Mouse (Mus musculus): ENCODE measurements around the gene Psmd13. TPM values are rescaled to one million over a fixed set of nuclear protein-coding genes. Genes with fewer than 3 reads are reported as not detected.

Psmd13 gene
- 279 and 282 TPM in 2 replicates for polyA plus RNA-seq (2015; fragmentation: Nextera tagmentation; extraction: Ambion mirVana)

DNA sequence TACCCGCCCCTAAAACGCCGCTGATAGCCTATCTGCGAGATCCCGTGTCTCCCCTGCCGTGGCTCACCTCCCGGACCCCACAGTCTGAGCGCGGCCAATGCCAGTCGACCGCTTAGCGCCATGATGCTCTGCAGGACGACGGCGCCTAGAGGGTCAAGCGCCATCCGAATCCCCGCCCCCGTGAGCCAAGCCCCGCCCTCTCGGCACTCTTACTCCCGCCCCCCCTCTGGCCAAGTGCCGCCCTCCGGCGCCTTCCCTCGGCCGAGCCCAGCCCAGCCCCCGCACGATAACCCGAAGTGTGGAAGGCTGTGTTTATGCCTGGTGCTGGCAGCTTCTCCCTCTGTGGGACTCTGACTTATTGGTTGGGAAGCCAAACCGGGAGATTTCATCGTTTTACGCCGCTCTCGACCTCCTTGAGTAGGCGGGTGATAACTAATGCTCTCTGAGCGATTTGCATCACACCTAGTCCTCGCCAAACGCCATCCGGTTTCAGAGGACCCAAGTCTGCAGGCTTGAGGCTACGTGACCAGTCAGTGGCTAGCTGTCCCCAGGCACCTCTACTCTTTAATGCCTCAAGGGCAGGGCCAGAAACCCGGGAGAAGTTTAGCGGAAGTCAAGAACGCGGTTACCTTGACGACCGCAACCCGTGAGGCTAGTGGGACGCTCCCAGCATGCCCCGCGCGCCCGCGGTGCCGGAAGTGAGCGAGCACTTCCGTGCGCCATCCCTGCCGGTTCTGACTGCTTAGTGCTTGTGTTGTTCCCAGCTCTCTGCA, at the start of gene Psmd13, which contains the start of gene Sirt3:
TSS of gene Psmd13 (plus strand) at position 273 of the 773 bp plus-strand sequence.
TSS of gene Sirt3 (minus strand) at position 614 of the 773 bp plus-strand sequence.
- Histone ChIP-seq H3K27ac (peak within 1 kb of the TSS; percentile 94), H3K4me3 (peak within 1 kb of the TSS; percentile 80), H3K27me3 (replicated peaks) (no peaks in the 10 kb centered on the region), H3K9ac (peak within 1 kb of the TSS; percentile 86), H3K9me3 (no peaks in the 10 kb centered on the region), H3K36me3 (replicated peaks) (peaks cover 13% of the 10 kb centered on the region; the same call in 1 of the 2 replicates), H3K4me2 (peak within 1 kb of the TSS; percentile 79), H3K4me1 (peaks cover 22% of the 10 kb centered on the region)
- WGBS, result under 1% methylated on average over 59 of the region's 59 CpGs
- ATAC-seq (replicated peaks), result peak; percentile 97

- Histone ChIP-seq H3K27ac (no peak overlapping the region), H3K4me3 (no peak overlapping the region), H3K9ac (no peak overlapping the region), H3K27me3 (replicated peaks) (0 out of 2 replicates have a peak, but pooled peaks cover 3% of the 10 kb centered on the region), H3K9me3 (no peaks in the 10 kb centered on the region), H3K4me1 (no peaks in the 10 kb centered on the region), H3K36me3 (replicated peaks) (no peaks in the 10 kb centered on the region), H3K4me2 (no peak overlapping the region)
- WGBS, result 88% methylated on average over 4 of the region's 4 CpGs
- no peak for ATAC-seq (replicated peaks)
These were observed 48.4 kb upstream of the Psmd13 start for GRCm38 (mm10) chr7:140833341-140833740.

DNA sequence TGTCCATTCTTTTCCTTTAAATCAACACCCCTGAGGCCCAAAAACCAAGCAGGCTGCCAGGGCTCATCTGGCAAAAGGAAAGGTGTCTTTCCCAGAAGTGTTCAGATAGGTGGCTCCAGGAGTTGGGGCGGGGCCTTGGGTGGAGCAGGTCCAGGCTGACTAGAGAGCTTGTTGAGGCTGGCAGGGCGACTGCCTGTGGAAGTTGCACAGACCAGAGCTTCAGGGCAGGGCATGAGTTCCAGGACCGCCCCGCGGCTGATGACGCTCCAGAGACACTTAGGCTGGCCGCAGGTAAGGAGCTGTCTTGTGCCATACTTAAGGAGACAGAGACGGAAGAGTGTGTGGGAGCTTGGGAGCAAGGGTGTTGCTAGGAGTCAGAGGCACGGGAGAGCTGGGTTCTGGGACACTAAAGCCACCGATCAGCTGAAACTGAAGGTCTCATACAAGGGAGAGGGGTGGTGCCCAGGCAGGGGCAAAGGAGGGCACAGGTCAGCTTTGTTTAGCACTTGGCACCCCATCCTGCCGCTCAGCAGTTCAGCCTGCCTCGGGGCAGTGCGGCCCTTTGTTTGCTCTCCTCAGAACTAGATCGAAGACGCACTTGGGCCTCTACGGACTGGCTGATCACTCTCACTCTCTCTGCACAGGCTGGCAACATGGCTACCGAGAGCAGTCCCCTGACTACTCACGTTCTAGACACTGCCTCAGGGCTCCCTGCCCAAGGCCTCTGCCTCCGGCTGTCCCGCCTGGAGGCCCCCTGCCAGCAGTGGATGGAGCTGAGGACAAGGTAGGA, 46.6 kb upstream of the Psmd13 start, which contains the start of gene Urah:
TSS of gene Urah (plus strand) at position 51 of the 790 bp plus-strand sequence.
- H3K27me3 ChIP-seq (replicated peaks), result 0 out of 2 replicates have a peak, but pooled peaks cover 3% of the 10 kb centered on the region
- no peak for ATAC-seq (replicated peaks)

GRCm38 (mm10) chr7:140835758-140836087, 46.0 kb upstream of the Psmd13 start:
- Histone ChIP-seq H3K9me3 (no peaks in the 10 kb centered on the region), H3K27me3 (replicated peaks) (0 out of 2 replicates have a peak, but pooled peaks cover 3% of the 10 kb centered on the region), H3K27ac (no peak overlapping the region), H3K9ac (no peak overlapping the region), H3K4me1 (no peaks in the 10 kb centered on the region), H3K36me3 (replicated peaks) (no peaks in the 10 kb centered on the region), H3K4me2 (no peak overlapping the region), H3K4me3 (no peak overlapping the region)
- 83% methylated on average over 2 of the region's 2 CpGs for WGBS
- no peak for ATAC-seq (replicated peaks)

More for the DNA sequence above, 46.6 kb upstream of the Psmd13 start, which contains the start of gene Urah:
- Histone ChIP-seq H3K4me3 (no peak within 1 kb of the TSS), H3K4me1 (no peaks in the 10 kb centered on the region), H3K9me3 (no peaks in the 10 kb centered on the region), H3K36me3 (replicated peaks) (no peaks in the 10 kb centered on the region), H3K27ac (no peak within 1 kb of the TSS), H3K4me2 (no peak within 1 kb of the TSS), H3K9ac (no peak within 1 kb of the TSS)
- WGBS, result 47% methylated on average over 20 of the region's 20 CpGs

GRCm38 (mm10) chr7:140836243-140837115, 45.3 kb upstream of the Psmd13 start:
- Histone ChIP-seq H3K4me3 (no peak overlapping the region), H3K27ac (no peak overlapping the region), H3K9ac (no peak overlapping the region), H3K27me3 (replicated peaks) (0 out of 2 replicates have a peak, but pooled peaks cover 7% of the 10 kb centered on the region), H3K36me3 (replicated peaks) (no peaks in the 10 kb centered on the region), H3K4me2 (no peak overlapping the region), H3K9me3 (no peaks in the 10 kb centered on the region), H3K4me1 (no peaks in the 10 kb centered on the region)
- no peak for ATAC-seq (replicated peaks)
- whole genome bisulfite sequencing, result 86% methylated on average over 9 of the region's 9 CpGs

DNA sequence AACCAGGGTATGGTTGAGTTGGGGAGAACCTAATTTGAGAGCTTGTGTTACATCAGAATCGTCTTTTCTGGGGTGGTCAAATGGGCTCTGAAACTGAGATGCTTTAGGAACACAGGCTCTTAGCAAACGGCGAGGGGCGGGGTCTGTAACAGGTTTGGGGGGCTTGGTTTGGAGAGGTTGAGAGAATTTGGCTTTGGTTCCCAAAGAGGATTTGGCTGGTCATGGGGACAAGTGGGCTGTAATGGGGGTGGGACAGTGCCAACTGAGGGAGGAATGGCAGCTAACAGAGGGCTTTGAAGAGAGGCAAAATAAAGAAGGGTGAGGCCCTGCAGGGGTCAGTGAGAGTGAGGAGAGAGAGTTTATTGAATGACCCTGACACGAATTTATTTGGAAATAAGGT, 42.2 kb upstream of the Psmd13 start:
- no peak for ATAC-seq (replicated peaks)
- H3K4me2 ChIP-seq, result no peak overlapping the region
- H3K4me3 ChIP-seq, result no peak overlapping the region
- 63% methylated on average over 5 of the region's 5 CpGs for WGBS
- no peak overlapping the region for H3K27ac ChIP-seq
- no peaks in the 10 kb centered on the region for H3K36me3 ChIP-seq (replicated peaks)
- H3K9me3 ChIP-seq, result no peaks in the 10 kb centered on the region
- H3K4me1 ChIP-seq, result no peaks in the 10 kb centered on the region
- peaks cover 16% of the 10 kb centered on the region for H3K27me3 ChIP-seq (replicated peaks)
- no peak overlapping the region for H3K9ac ChIP-seq

DNA sequence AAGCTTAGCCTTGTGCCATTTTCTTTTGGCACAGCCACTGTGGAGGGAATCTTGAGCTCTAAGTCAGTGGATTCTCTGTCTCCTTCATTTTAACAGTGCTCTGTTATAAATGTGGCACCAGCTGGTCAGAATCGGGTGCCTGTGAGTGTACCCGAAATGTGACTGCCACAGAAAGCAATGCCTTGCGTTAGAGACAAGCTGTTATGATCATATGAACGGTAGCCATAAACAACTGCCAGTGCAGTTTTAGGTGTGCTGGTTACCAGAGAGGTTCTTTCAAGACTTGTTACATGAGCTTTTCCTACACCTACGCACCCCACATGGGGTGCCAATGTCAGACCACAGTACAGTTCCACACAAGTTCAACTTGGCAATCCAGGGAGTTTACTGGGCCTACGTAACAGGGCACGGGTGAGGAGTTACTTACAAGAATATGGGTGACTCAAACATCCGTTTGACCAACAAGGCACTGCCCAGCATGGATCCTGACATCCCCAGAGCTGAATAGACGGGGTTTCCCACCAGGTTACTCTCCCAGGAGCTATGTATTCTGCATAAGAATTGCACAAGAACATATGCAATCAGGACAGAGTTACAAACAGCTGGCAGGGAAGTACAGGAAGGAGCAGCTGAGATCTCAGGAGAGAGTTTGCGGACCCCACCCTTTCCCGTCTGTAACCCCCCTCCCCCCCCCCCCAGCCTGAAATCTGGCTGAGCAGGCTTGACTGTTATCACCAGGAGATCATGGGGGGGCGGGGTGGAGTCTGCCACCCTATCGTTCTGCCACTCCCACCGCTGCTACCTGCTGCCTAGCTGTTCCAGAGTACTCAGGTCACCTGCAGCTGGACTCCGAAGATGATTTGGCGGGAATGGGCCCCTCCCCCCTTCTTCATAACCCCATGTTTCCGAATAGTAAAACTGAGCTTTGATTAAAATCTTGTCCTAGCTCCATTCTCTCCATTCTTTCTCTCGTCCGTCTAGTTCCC, 40.7 kb upstream of the Psmd13 start:
- no peaks in the 10 kb centered on the region for H3K4me1 ChIP-seq
- no peak overlapping the region for H3K9ac ChIP-seq
- H3K27me3 ChIP-seq (replicated peaks), result peaks cover 19% of the 10 kb centered on the region
- no peak overlapping the region for H3K27ac ChIP-seq
- H3K4me2 ChIP-seq, result no peak overlapping the region
- no peaks in the 10 kb centered on the region for H3K36me3 ChIP-seq (replicated peaks)
- no peak for ATAC-seq (replicated peaks)
- no peaks in the 10 kb centered on the region for H3K9me3 ChIP-seq
- WGBS, result 39% methylated on average over 19 of the region's 19 CpGs
- H3K4me3 ChIP-seq, result no peak overlapping the region

DNA sequence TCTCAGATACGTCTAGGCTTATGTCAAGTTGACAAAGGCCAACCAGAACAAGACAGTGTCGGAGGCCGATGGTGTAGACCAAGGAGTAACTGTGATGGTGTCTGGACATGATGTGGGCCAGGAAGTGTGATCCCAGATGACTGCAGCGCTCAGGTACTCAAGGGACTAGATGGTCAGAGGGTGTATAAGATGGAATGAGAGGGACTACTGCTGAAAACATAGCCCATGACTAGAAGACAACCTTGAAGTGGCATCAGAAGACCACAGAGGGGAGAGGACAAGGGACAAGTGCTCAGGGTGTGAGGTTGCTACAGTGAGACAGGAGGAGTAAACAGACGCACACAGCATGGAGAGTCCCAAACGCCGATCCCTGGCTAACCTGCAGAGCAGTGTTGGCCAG, 38.0 kb upstream of the Psmd13 start:
- 77% methylated on average over 7 of the region's 7 CpGs for WGBS
- H3K36me3 ChIP-seq (replicated peaks), result no peaks in the 10 kb centered on the region
- no peaks in the 10 kb centered on the region for H3K9me3 ChIP-seq
- H3K27ac ChIP-seq, result no peak overlapping the region
- no peaks in the 10 kb centered on the region for H3K4me1 ChIP-seq
- H3K4me2 ChIP-seq, result no peak overlapping the region
- no peak overlapping the region for H3K4me3 ChIP-seq
- no peak overlapping the region for H3K9ac ChIP-seq
- ATAC-seq (replicated peaks), result no peak
- peaks cover 20% of the 10 kb centered on the region for H3K27me3 ChIP-seq (replicated peaks)

- Histone ChIP-seq H3K4me3 (no peak within 1 kb of the TSS), H3K4me2 (no peak within 1 kb of the TSS; the same call in 1 of the 2 replicates), H3K36me3 (replicated peaks) (no peaks in the 10 kb centered on the region), H3K9ac (no peak within 1 kb of the TSS), H3K4me1 (no peaks in the 10 kb centered on the region), H3K27me3 (replicated peaks) (peaks cover 20% of the 10 kb centered on the region), H3K27ac (no peak within 1 kb of the TSS), H3K9me3 (no peaks in the 10 kb centered on the region)
- peak; percentile 84 for ATAC-seq (replicated peaks)
- 33% methylated on average over 14 of the region's 14 CpGs for WGBS
These were observed 36.7 kb upstream of the Psmd13 start, which contains the start of gene Scgb1c1 for GRCm38 (mm10) chr7:140844905-140845665. Gene Scgb1c1, plus strand, starts transcription at chr7:140845547.

DNA sequence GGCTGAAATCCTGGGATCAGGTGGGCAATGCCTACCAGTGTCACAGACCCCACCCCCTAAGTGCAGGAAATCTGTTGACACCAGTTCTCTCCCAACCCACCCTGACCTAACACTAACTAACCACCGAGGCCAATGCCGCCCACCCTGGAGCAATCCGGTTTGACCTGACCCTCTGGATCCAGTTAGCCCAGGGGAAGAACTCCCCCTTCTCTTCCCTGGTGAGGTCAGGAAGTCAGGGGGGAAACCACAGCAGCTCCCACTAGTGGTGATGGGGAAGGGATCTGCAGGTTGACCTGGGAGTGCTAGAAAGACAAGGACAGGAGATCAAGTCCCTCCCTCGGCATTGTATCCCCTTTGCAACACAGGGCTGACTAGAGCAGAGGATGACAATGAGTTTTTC, 36.1 kb upstream of the Psmd13 start:
- no peaks in the 10 kb centered on the region for H3K9me3 ChIP-seq
- no peak overlapping the region for H3K9ac ChIP-seq
- 76% methylated on average over 4 of the region's 4 CpGs for WGBS
- H3K4me1 ChIP-seq, result no peaks in the 10 kb centered on the region
- no peak for ATAC-seq (replicated peaks)
- H3K4me3 ChIP-seq, result no peak overlapping the region
- H3K36me3 ChIP-seq (replicated peaks), result no peaks in the 10 kb centered on the region
- H3K4me2 ChIP-seq, result no peak overlapping the region
- H3K27me3 ChIP-seq (replicated peaks), result peaks cover 20% of the 10 kb centered on the region
- no peak overlapping the region for H3K27ac ChIP-seq
